Mouse (Mus musculus) E14TG2a.4 (cell line): ENCODE measurements around the gene Cox4i2.

Experiments used
- CTCF ChIP-seq: conservative IDR thresholded peaks from 2 replicates; pipeline ENCODE4 v1.5.1; 2014; ENCODE audit warnings: low read length
- POU5F1 ChIP-seq: IDR thresholded peaks from 2 replicates; pipeline ENCODE4 v1.6.1; 2014; ENCODE audit warnings: low read length, borderline replicate concordance

GRCm38 (mm10) chr2:152813232-152813631 lies 59.3 kb downstream of the Cox4i2 start:
- no peak for TF ChIP-seq CTCF
- TF ChIP-seq POU5F1, result no peak
